Mouse (Mus musculus) left cerebral cortex, postnatal 25 days (tissue): ENCODE data around the gene Rdh5. TPM values are rescaled to one million over a fixed set of nuclear protein-coding genes. Genes with fewer than 3 reads are reported as not detected.

Experiments
- DNase-seq, 2 experiments: peaks; one replicate each; pipeline ENCODE4 v3.0.0; 2022; ENCODE audit warnings: low spot score in 2 of 2, mixed read lengths in 1 of 2
- intact Hi-C: fragments of 180-260 bp; cut with DNase I; formaldehyde crosslinking; loops from one replicate; pipeline ENCODE4 v1.15.1; 2025
- total RNA-seq, 2 experiments: library from RNA; stranded (reverse); gene quantifications; 2 replicates each; pipeline ENCODE4 v1.2.3; 2021

Gene Rdh5
- 1 to 10 TPM; 6.0 to 8.2 TPM for total RNA-seq

GRCm38 (mm10) chr10:128922822-128923012 lies at the start of gene Rdh5:
TSS of gene Rdh5 (minus strand) at chr10:128922888.
- no peak for DNase-seq
- intact Hi-C loops = loop anchor here (5.0 kb wide), 1 partner anchor 55 kb away; no protein-coding TSS in a partner anchor

GRCm38 (mm10) chr10:128970740-128971250 lies 48.1 kb upstream of the Rdh5 start:
- no peak for DNase-seq
- intact Hi-C loops = loop anchor here (10.0 kb wide), 1 partner anchor 236 kb away; no protein-coding TSS in a partner anchor

GRCm38 (mm10) chr10:128968341-128968749 lies 45.7 kb upstream of the Rdh5 start:
- no peak for DNase-seq
- intact Hi-C loops = no loop called here

GRCm38 (mm10) chr10:128965871-128966270 lies 43.2 kb upstream of the Rdh5 start:
- DNase-seq = no peak
- intact Hi-C loops = no loop called here

GRCm38 (mm10) chr10:128964961-128965360 lies 42.3 kb upstream of the Rdh5 start:
- DNase-seq = no peak
- intact Hi-C loops = no loop called here

- intact Hi-C loops = no loop called here
- no peak for DNase-seq
Measured at GRCm38 (mm10) chr10:128960590-128961584, 38.2 kb upstream of the Rdh5 start, which contains the start of gene Mettl7b. TSS of gene Mettl7b (minus strand) at chr10:128960988.

- intact Hi-C loops = no loop called here
- no peak for DNase-seq
Measured at GRCm38 (mm10) chr10:128960142-128960541, 37.5 kb upstream of the Rdh5 start.

- intact Hi-C loops = no loop called here
Measured at GRCm38 (mm10) chr10:128958340-128958739, 35.7 kb upstream of the Rdh5 start.

GRCm38 (mm10) chr10:128950208-128950887 lies 27.7 kb upstream of the Rdh5 start:
- intact Hi-C loops = no loop called here
- peak in 1 of 2 experiments; percentile 33 for DNase-seq

More at GRCm38 (mm10) chr10:128958340-128958739, 35.7 kb upstream of the Rdh5 start:
- DNase-seq = no peak

- DNase-seq = no peak
- intact Hi-C loops = no loop called here
Measured at GRCm38 (mm10) chr10:128947496-128947895, 24.8 kb upstream of the Rdh5 start.

GRCm38 (mm10) chr10:128945675-128946074 lies 23.0 kb upstream of the Rdh5 start:
- DNase-seq = no peak
- intact Hi-C loops = no loop called here

GRCm38 (mm10) chr10:128940475-128941061 lies 17.9 kb upstream of the Rdh5 start:
- intact Hi-C loops = no loop called here
- no peak for DNase-seq

- DNase-seq = no peak
- intact Hi-C loops = no loop called here
Measured at GRCm38 (mm10) chr10:128938974-128939373, 16.3 kb upstream of the Rdh5 start.

- intact Hi-C loops = no loop called here
- no peak for DNase-seq
Measured at GRCm38 (mm10) chr10:128938457-128938856, 15.8 kb upstream of the Rdh5 start.

GRCm38 (mm10) chr10:128937756-128938390 lies 15.2 kb upstream of the Rdh5 start:
- intact Hi-C loops = no loop called here
- DNase-seq = no peak

GRCm38 (mm10) chr10:128935826-128936440 lies 13.2 kb upstream of the Rdh5 start:
- intact Hi-C loops = no loop called here
- no peak for DNase-seq

GRCm38 (mm10) chr10:128934997-128935787 lies 12.5 kb upstream of the Rdh5 start:
- intact Hi-C loops = no loop called here
- no peak for DNase-seq

- intact Hi-C loops = no loop called here
- no peak for DNase-seq
Measured at GRCm38 (mm10) chr10:128933976-128934721, 11.5 kb upstream of the Rdh5 start.
